Mouse (Mus musculus) liver, postnatal 0 days (tissue): Measurements from ENCODE around the gene Gstm3.

ENCODE experiments used
- CTCF ChIP-seq: sonication (generic); IDR thresholded peaks from 2 replicates; pipeline ENCODE4 v1.5.1; 2016; ENCODE audit warnings: antibody characterized with exemption, low read depth
- EP300 ChIP-seq: IDR thresholded peaks from 2 replicates; pipeline ENCODE4 v1.6.1; 2016; ENCODE audit warnings: antibody characterized with exemption, low read depth, mild to moderate bottlenecking

DNA sequence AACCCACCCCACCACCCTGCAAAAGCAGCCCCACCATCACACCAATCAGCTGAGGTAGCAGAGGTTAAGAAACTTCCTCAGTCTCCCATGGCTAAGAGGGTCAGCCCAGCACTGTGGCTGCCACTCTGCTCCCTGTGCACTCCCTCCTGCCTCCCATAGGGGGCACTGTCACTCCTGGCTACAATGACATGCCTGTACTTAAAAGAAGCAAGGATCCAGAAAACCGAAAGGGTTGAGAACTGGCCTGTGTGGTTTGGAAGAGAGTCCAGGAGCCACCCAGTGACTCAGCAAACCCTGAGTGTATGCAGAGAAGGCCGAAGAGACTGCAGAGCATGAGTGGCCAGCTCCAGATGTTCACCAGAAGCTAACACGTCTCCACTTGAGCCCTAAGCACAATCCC is 29.7 kb downstream of the Gstm3 start:
- peak; percentile 90 for TF ChIP-seq CTCF
- TF ChIP-seq EP300, result no peak
